Mouse (Mus musculus) ES-Bruce4 (cell line): ENCODE measurements around the gene Dnah6.

Experiments
- CTCF ChIP-seq: IDR thresholded peaks from one replicate; pipeline ENCODE4 v1.8.1; 2011; ENCODE audit warnings: low read depth, low read length
- EP300 ChIP-seq: IDR thresholded peaks from 2 replicates; pipeline ENCODE4 v1.6.1; 2011; ENCODE audit warnings: low read depth, low read length; ENCODE audit not compliant: insufficient read depth
- POLR2A ChIP-seq: IDR thresholded peaks from one replicate; pipeline ENCODE4 v1.8.1; 2011; ENCODE audit warnings: low read length; ENCODE audit not compliant: insufficient read depth

DNA sequence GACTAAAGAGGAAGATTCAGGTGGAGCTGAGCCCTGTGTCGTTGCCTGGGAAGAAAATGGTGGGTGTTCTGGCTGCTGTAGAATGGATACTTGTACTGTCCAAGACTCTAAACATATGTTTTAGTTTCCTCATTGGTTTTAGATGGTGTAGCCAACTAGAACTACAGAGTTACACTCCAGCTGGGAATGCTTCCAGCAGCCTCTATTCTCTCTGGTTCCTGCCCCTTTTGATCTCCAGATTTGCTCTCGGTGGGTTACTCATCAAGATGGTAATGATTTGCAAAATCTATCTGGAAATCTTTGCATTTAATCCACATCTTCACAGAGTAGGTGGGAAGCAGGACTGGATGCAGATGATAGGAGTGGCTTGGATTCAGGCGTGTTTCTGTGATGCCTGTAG, 80.6 kb downstream of the Dnah6 start:
- TF ChIP-seq CTCF, result no peak
- TF ChIP-seq POLR2A, result no peak
- no peak for TF ChIP-seq EP300
